Mouse (Mus musculus) thymus, adult 2 months (tissue): ENCODE data around the gene Mlxipl.

ENCODE experiments used
- CTCF ChIP-seq: fragments of 200-500 bp; IDR thresholded peaks from 2 replicates; pipeline ENCODE4 v1.5.1; 2012; ENCODE audit warnings: mild to moderate bottlenecking, control low read depth, low read length, moderate library complexity, borderline replicate concordance; ENCODE audit not compliant: control insufficient read depth, poor library complexity, insufficient read depth; ENCODE audit errors: extremely low read depth
- POLR2A ChIP-seq: fragments of 200-500 bp; IDR thresholded peaks from 2 replicates; pipeline ENCODE4 v1.6.1; 2012; ENCODE audit warnings: mild to moderate bottlenecking, low read length, control low read depth, moderate library complexity; ENCODE audit not compliant: control insufficient read depth, poor library complexity, insufficient read depth; ENCODE audit errors: extremely low read depth

DNA sequence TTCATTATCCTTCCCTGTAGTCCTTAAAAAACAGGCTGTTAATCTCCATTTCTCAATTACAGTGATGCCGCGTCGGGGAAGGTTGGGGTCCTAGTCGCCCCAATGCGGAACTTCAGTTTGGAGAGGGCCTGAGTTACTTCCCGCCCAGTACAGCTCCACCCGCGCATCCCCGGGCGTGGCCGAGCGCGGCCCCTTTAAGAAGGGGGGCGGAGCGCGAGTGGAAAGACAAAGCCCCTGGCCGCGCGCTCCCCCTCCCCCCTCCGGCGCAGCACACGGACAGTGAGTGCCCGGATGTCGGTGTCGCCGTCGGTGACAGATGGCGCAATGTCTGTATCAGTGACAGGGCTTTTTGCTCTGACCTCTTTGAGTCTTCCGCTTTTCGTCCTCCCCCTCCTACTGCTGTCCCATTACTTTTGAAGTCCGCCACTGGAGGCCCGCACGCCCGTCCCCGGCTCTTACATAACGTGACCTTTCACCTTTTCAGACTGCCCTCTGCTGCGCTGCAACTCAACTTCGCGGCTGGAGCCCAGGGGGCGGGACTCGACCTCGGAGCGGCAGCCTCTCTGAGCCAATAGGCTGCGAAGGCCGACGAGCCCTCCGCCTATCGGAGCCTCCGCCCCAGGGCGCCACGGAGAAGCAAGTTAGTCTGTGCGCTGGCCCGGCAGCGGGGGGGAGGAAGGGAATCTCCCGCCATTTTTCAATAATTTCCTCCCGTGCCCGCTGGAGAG lies 97.1 kb downstream of the Mlxipl start, which contains the start of gene Baz1b:
- TF ChIP-seq POLR2A (peak; percentile 64; the same call in 1 of the 2 replicates), CTCF (peak; percentile 26; the same call in 1 of the 2 replicates)
